Mouse (Mus musculus) thymus, adult 2 months (tissue): ENCODE data around the gene Cdh4.

ENCODE experiments used
- CTCF ChIP-seq: fragments of 200-500 bp; IDR thresholded peaks from 2 replicates; pipeline ENCODE4 v1.5.1; 2012; ENCODE audit warnings: mild to moderate bottlenecking, control low read depth, low read length, moderate library complexity, borderline replicate concordance; ENCODE audit not compliant: control insufficient read depth, poor library complexity, insufficient read depth; ENCODE audit errors: extremely low read depth
- POLR2A ChIP-seq: fragments of 200-500 bp; IDR thresholded peaks from 2 replicates; pipeline ENCODE4 v1.6.1; 2012; ENCODE audit warnings: mild to moderate bottlenecking, low read length, control low read depth, moderate library complexity; ENCODE audit not compliant: control insufficient read depth, poor library complexity, insufficient read depth; ENCODE audit errors: extremely low read depth

- TF ChIP-seq POLR2A (no peak), CTCF (no peak)
Observed at GRCm38 (mm10) chr2:179605255-179605654, 163.0 kb downstream of the Cdh4 start.
